Mouse (Mus musculus): Measurements from ENCODE around the gene Ank3. TPM values are rescaled to one million over a fixed set of nuclear protein-coding genes. Genes with fewer than 3 reads are reported as not detected.

Ank3 gene
- total RNA-seq, 2 experiments from 2014 or later, result 483 to 533 TPM

- DNase-seq (ENCODE audit: low spot score in 2 of 2), result no peak
These were observed 520.5 kb downstream of the Ank3 start for GRCm38 (mm10) chr10:69919152-69919492.

GRCm38 (mm10) chr10:69919746-69920145, 521.2 kb downstream of the Ank3 start:
- DNase-seq (ENCODE audit: low spot score in 2 of 2), result peak in 1 of 2 experiments; percentile 26

- DNase-seq (ENCODE audit: low spot score in 2 of 2), result no peak
These were observed 523.5 kb downstream of the Ank3 start for GRCm38 (mm10) chr10:69922076-69922475.

GRCm38 (mm10) chr10:69923801-69924200, 525.2 kb downstream of the Ank3 start:
- DNase-seq (ENCODE audit: low spot score in 2 of 2), result no peak

- no peak for DNase-seq (ENCODE audit: low spot score in 2 of 2)
These were observed 525.7 kb downstream of the Ank3 start for GRCm38 (mm10) chr10:69924321-69924720.

- no peak for DNase-seq (ENCODE audit: low spot score in 2 of 2)
These were observed 526.3 kb downstream of the Ank3 start for GRCm38 (mm10) chr10:69924845-69925244.

- DNase-seq (ENCODE audit: low spot score in 2 of 2), result no peak
These were observed 526.9 kb downstream of the Ank3 start for GRCm38 (mm10) chr10:69925285-69926157.

- no peak for DNase-seq (ENCODE audit: low spot score in 2 of 2)
These were observed 527.7 kb downstream of the Ank3 start for GRCm38 (mm10) chr10:69926158-69926882.

GRCm38 (mm10) chr10:69927012-69927411, 528.4 kb downstream of the Ank3 start:
- no peak for DNase-seq (ENCODE audit: low spot score in 2 of 2)

- no peak for DNase-seq (ENCODE audit: low spot score in 2 of 2)
These were observed 529.8 kb downstream of the Ank3 start for GRCm38 (mm10) chr10:69928358-69928757.

- no peak for DNase-seq (ENCODE audit: low spot score in 2 of 2)
These were observed 531.9 kb downstream of the Ank3 start for GRCm38 (mm10) chr10:69930503-69930902.

GRCm38 (mm10) chr10:69936443-69937067, 538.0 kb downstream of the Ank3 start:
- no peak for DNase-seq (ENCODE audit: low spot score in 2 of 2)

GRCm38 (mm10) chr10:69937291-69937921, 538.8 kb downstream of the Ank3 start:
- no peak for DNase-seq (ENCODE audit: low spot score in 2 of 2)

GRCm38 (mm10) chr10:69939144-69939543, 540.6 kb downstream of the Ank3 start:
- no peak for DNase-seq (ENCODE audit: low spot score in 2 of 2)

GRCm38 (mm10) chr10:69939966-69940365, 541.4 kb downstream of the Ank3 start:
- DNase-seq (ENCODE audit: low spot score in 2 of 2), result no peak

- no peak for DNase-seq (ENCODE audit: low spot score in 2 of 2)
These were observed 542.4 kb downstream of the Ank3 start for GRCm38 (mm10) chr10:69941001-69941400.

- DNase-seq (ENCODE audit: low spot score in 2 of 2), result no peak
These were observed 546.3 kb downstream of the Ank3 start for GRCm38 (mm10) chr10:69944845-69945244.

- no peak for DNase-seq (ENCODE audit: low spot score in 2 of 2)
These were observed 547.3 kb downstream of the Ank3 start for GRCm38 (mm10) chr10:69945870-69946269.

GRCm38 (mm10) chr10:69946271-69946670, 547.7 kb downstream of the Ank3 start:
- DNase-seq (ENCODE audit: low spot score in 2 of 2), result no peak

GRCm38 (mm10) chr10:69947093-69947492, 548.5 kb downstream of the Ank3 start:
- DNase-seq (ENCODE audit: low spot score in 2 of 2), result no peak

- DNase-seq (ENCODE audit: low spot score in 2 of 2), result no peak
These were observed 551.8 kb downstream of the Ank3 start for GRCm38 (mm10) chr10:69950236-69950918.
